Mouse (Mus musculus) monocyte, adult 2 months (primary cell): ENCODE data around the gene Fhit.
"Not testable (repeated sequence)": the region's sequence is repeated elsewhere in the genome, so short reads cannot be mapped to it uniquely, and the experiment has no call there.

ENCODE experiments used
- DNase-seq, 2 experiments: peaks; one replicate each; pipeline ENCODE4 v3.0.0; 2022; ENCODE audit warnings: low spot score in 2 of 2, low read depth in 1 of 2

The Fhit gene

GRCm38 (mm10) chr14:10013003-10013816, 1148.6 kb downstream of the Fhit start:
- DNase-seq: no peak

DNA sequence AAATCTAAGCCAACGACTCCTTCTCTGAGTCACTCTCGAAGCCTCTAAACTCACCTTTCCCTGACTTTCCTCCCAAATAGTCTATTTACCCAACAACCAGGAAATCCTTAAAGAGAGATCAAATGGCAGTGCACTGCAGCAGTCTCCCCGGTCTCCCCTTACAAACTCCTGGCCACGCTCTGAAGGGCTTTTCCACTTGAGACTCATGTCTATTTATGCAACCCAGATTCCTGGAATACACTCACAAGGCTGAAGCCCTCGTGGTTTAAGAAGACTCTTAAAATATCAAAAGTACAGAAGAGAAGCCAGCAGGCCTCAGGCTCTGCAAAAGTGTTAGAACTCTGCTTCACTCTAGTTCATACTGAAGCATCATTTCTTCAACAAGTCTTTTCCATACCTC, 1155.6 kb downstream of the Fhit start:
- DNase-seq: no peak

- no peak for DNase-seq
These were observed 1158.0 kb downstream of the Fhit start for GRCm38 (mm10) chr14:10003847-10004246.

GRCm38 (mm10) chr14:9990677-9991076, 1171.2 kb downstream of the Fhit start:
- DNase-seq: no peak

DNA sequence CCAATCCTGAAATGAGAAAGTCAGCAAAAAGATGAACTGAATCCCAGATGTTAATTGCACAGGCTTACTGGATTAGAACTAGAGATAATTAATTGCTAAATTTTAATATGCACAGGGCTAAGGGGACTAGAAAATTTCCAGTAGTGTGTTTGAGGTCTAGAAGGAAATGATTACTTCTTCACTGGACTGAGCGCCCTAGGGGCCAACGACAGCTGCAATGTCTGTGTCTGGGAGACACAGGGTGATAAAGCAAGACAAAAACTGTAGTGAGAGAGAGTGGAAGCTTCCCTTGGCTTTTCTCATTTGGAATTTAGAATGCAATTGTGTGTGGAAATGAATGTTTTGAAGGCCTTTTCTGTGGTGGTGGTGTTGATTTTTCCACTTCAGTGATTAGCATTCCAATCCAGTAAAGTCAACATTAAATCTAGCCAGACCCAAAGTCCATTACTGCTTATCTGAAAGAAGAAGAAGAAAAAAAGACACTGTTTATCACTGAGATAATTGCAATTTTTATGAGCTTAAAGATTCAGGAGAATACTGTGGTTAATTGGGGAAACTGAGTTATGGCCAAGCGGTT, 1184.8 kb downstream of the Fhit start:
- DNase-seq: no peak

- no peak for DNase-seq
These were observed 1187.4 kb downstream of the Fhit start for GRCm38 (mm10) chr14:9974402-9974801.

DNA sequence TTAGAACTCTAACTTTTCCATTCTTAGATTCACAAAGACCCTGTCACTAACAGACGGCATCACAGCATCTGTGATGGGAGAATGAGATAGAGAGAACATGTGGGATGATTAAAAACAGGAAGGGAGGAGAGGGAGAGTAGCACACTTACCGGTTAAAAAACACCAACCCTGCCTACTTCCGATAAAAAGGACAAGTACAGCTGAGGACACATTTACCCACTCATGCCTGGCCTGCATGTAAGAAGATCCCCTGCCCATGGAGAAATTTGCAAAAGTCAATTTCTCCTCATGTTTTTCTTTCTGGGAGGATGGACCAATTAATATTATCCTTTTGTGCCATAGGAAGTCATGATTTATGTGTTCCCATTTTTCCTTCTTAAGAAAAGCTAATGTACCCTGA, 1198.0 kb downstream of the Fhit start:
- no peak for DNase-seq

- no peak for DNase-seq
These were observed 1201.4 kb downstream of the Fhit start for GRCm38 (mm10) chr14:9960396-9960795.

DNA sequence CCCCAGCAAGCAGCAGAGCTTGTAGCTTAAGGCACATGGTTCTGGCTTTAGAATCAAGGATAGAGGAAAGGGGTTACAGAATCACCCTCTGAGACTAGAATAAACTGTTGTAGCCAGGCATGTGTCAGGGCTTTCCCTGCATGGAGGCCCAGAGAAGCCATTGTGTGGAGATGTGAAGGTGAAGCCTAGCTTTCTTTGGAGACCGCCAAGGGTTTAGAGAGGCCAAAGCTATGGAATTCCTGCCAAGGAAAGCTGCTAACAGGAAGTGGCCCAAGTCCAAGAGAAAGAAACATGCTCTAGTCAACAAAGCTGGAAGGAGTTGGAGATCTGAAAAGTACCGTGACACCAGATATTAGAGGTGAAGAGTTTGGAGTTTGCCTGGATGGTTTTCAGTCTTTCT, 1262.3 kb downstream of the Fhit start:
- no peak for DNase-seq

DNA sequence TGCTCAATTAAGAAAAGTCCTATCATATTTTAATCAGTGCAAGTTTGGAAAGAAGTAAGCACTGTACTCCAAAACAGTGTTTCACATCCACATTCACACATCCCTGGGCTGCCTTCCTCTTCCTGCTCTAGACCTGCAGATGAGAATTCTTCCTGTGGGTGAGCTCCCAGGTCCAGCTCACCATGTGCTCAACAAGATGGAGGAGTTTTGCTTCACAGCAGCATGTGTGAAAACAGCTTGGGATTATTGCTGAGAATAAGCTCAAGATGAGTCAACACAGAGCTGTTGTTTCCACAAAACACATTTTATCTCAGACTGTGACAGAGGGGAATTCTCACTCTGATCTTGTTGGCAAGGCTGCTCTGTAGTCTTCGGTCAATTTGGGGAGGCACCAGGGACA, 1265.3 kb downstream of the Fhit start:
- DNase-seq: no peak

GRCm38 (mm10) chr14:9852041-9852440, 1309.8 kb downstream of the Fhit start:
- no peak for DNase-seq

DNA sequence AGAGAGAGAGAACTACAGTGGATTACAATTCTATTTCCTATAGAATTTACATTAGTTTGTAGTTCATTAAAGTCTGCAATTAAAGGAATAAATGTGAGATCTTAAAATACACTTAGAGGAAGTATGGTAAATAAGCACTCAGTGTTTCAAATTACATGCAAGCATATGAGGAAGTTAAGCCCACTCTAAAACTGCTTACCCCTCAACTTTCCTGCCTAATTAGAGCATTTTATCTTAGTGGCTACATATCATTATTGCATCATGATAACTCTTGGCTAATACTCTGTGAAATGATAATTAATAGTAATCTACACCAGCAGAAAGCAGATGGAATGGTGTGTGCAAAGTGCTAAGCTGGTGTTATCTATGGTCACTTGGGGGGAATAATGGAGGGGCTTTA, 1329.5 kb downstream of the Fhit start:
- DNase-seq: no peak

GRCm38 (mm10) chr14:9828699-9829240, 1333.1 kb downstream of the Fhit start:
- DNase-seq: not testable (repeated sequence)

DNA sequence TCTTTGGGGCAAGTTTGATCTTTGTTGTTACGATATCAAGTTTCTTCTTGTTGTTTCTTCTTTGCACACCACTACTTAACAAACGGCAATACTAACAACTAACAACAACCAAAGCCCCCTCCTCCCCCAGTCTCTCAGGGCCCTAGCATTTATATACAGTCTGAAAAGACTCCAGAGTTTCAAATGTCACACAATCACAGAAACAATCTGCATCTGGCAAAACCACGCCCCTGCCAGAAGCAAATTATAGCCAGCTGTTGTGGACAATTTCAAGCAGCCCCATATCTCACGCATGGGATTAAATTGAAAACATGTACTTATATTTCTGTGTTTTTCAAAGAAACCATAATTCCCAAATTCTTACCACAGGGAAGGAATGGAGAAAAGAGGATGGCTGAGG, 1345.9 kb downstream of the Fhit start:
- DNase-seq: no peak

GRCm38 (mm10) chr14:9811847-9812321, 1350.0 kb downstream of the Fhit start:
- DNase-seq: no peak

DNA sequence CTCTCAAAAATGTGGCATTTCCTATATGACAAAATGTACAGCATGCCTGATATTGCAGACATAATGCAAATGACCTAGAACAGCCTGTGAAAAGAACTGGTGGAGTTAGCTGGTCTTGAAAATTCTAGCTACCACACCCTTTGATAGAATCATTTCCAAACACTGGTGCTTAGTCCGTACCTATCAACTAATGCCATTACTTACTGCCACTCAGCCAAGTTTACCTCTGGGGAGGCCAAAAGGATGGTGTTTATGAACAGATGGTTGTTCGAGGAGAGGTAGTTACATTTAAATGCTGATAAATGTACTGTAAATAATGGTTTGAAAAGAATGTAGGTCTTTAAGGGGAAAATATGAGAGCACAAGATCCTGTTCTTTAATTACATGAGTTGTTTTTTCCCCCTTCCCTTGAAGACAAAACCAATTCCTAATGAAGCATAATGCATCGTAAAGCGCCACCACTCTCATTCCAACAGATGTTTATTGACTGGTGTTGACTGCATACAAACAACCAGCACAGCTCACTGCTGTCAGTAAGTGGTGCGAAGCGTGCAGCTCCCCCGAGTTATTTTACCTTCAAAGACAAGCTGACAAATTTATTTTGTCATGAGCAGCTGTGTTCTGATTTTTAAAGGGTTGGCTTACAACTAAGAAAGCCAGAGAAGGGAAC, 1350.5 kb downstream of the Fhit start:
- DNase-seq: no peak

GRCm38 (mm10) chr14:9793403-9793802, 1368.4 kb downstream of the Fhit start:
- DNase-seq: no peak

GRCm38 (mm10) chr14:9788402-9788950, 1373.4 kb downstream of the Fhit start:
- no peak for DNase-seq

- DNase-seq: no peak
These were observed 1374.4 kb downstream of the Fhit start for GRCm38 (mm10) chr14:9787389-9787788.

- no peak for DNase-seq
These were observed 1376.0 kb downstream of the Fhit start for GRCm38 (mm10) chr14:9785861-9786260.

DNA sequence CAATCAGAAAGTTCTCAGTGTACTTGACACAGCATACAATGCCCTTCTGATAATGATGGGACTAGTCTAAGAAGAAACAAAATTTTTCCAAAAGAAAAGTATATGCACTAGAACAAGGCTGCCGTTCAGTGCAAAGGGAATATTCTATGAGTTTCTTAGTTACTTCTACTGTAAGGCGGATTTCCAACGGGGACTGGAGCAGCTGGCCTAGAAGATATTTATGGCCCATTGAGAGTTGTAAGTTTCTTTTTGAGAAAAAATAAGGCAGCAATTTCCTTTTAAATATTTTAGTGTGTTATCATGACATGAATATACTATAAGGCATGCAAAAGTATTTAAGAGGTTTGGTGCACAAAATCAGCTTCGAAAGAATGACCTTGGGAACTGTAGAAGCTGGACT, 1410.5 kb downstream of the Fhit start:
- DNase-seq: no peak

GRCm38 (mm10) chr14:9748709-9749108, 1413.1 kb downstream of the Fhit start:
- no peak for DNase-seq
